Mouse (Mus musculus) hindbrain, embryonic 14.5 days (tissue): Measurements from ENCODE around the gene Resf1. TPM values are rescaled to one million over a fixed set of nuclear protein-coding genes. Genes with fewer than 3 reads are reported as not detected.

Experiments
- ATAC-seq: fragments of 200-750 bp; cut with Nextera tagmentation; 2 replicates; pipeline ENCODE4 v1.8.0; 2017; ENCODE audit warnings: moderate number of reproducible peaks, mild to moderate bottlenecking, moderate TSS enrichment, moderate library complexity; ENCODE audit not compliant: low FRiP score
- DNase-seq: peaks from one replicate; pipeline ENCODE4 v3.0.0-alpha.2; 2015; ENCODE audit warnings: low spot score
- H3K27ac ChIP-seq: fragments of 300-500 bp; sonication (generic); 2 replicates; pipeline ENCODE4 v1.5.1; 2014; ENCODE audit warnings: mild to moderate bottlenecking, moderate library complexity
- H3K27me3 ChIP-seq: fragments of 300-500 bp; sonication (generic); 2 replicates; pipeline ENCODE4 v1.6.1; 2014; ENCODE audit warnings: mild to moderate bottlenecking, low read length, mixed read lengths; ENCODE audit not compliant: control insufficient read depth, insufficient read depth
- H3K36me3 ChIP-seq: fragments of 300-500 bp; sonication (generic); replicated peaks from 2 replicates; pipeline ENCODE4 v1.6.1; 2014; ENCODE audit not compliant: control insufficient read depth, insufficient read depth
- H3K4me1 ChIP-seq: fragments of 300-500 bp; sonication (generic); replicated peaks from 2 replicates; pipeline ENCODE4 v1.6.1; 2014; ENCODE audit warnings: antibody characterized with exemption, low read length, mixed read lengths; ENCODE audit not compliant: control insufficient read depth, insufficient read depth
- H3K4me2 ChIP-seq: fragments of 300-500 bp; sonication (generic); replicated peaks from 2 replicates; pipeline ENCODE4 v1.6.1; 2014; ENCODE audit warnings: mild to moderate bottlenecking, moderate library complexity
- H3K4me3 ChIP-seq: fragments of 300-500 bp; sonication (generic); replicated peaks from 2 replicates; pipeline ENCODE4 v1.5.1; 2014; ENCODE audit warnings: mild to moderate bottlenecking, low read length
- H3K9ac ChIP-seq: fragments of 300-500 bp; sonication (generic); 2 replicates; pipeline ENCODE4 v1.6.1; 2014
- H3K9me3 ChIP-seq: fragments of 300-500 bp; sonication (generic); 2 replicates; pipeline ENCODE4 v1.6.1; 2016; ENCODE audit warnings: low read length; ENCODE audit not compliant: control insufficient read depth
- WGBS: fragments of 180-500 bp; shearing (Covaris S2); extraction: QIAGEN DNeasy Blood & Tissue Kit; methylation state at CpG from one replicate; pipeline ENCODE4 v1.1.7; 2014; 5-methylcytosine and 5-hydroxymethylcytosine counted together
- polyA plus RNA-seq: library from polyadenylated mRNA; unstranded; fragments of >200 nt; fragmentation: Nextera tagmentation; extraction: Ambion mirVana; gene quantifications from 2 replicates; pipeline ENCODE4 v1.2.1, GENCODE M21; 2014

Gene Resf1
- polyA plus RNA-seq, 1 experiment from 2014 or later = 30.0 TPM

DNA sequence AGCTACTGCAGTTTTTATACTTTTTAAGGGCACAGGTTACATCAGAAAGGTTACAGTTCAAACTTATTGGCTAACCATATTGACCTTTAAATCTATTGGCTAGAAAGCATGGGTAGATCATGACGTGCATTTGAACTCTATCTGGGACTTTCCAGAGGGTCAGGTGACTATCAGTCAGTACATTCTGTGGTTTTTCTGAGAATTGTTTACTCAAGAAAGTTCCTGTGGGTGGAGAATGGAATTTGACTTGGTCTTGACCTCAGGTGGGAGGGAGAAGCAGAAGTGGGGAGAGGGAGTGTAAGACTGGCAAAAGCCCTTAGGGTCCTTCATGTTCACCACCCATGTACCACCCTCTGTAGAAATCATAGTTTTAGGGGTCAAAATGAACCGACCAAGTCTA, 1.4 kb upstream of the Resf1 start:
- no peak for DNase-seq
- Histone ChIP-seq H3K36me3 (peaks cover 14% of the 10 kb centered on the region; the same call in 1 of the 2 replicates), H3K4me3 (no peak overlapping the region), H3K27me3 (no peaks in the 10 kb centered on the region), H3K4me1 (peaks cover 11% of the 10 kb centered on the region), H3K4me2 (no peak overlapping the region), H3K9ac (no peak overlapping the region), H3K27ac (no peak overlapping the region), H3K9me3 (no peaks in the 10 kb centered on the region)
- WGBS = 89% methylated on average over 2 of the region's 2 CpGs
- ATAC-seq = no peak

DNA sequence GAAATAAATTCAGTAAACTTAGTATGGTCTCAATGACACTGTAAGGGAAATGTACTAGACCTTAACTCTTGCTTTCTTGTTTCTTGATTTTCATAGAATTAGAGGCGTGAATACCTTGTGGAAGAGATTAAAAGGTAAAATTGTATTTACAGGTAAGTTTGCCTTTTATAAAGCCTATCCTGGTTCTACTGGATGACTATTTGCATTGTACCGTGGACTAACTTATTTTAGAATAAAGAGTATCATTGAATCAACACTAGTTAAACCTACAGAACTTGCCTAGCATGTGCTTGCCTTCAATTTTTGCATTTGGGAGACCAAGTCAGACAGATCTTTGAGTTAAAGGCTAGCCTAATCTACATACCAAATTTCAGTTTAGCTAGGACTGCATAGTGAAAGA, 1.0 kb downstream of the Resf1 start:
- WGBS = 65% methylated on average over 2 of the region's 2 CpGs
- ATAC-seq (no peak), DNase-seq (no peak)
- peak overlapping the region; percentile 85 for H3K4me3 ChIP-seq
- H3K36me3 ChIP-seq = peaks cover 24% of the 10 kb centered on the region
- H3K27ac ChIP-seq = peak overlapping the region; percentile 99; the same call in 1 of the 2 replicates
- H3K9me3 ChIP-seq = no peaks in the 10 kb centered on the region
- peak overlapping the region; percentile 97 for H3K9ac ChIP-seq
- H3K4me1 ChIP-seq = peaks cover 11% of the 10 kb centered on the region
- no peaks in the 10 kb centered on the region for H3K27me3 ChIP-seq
- peak overlapping the region; percentile 57 for H3K4me2 ChIP-seq

DNA sequence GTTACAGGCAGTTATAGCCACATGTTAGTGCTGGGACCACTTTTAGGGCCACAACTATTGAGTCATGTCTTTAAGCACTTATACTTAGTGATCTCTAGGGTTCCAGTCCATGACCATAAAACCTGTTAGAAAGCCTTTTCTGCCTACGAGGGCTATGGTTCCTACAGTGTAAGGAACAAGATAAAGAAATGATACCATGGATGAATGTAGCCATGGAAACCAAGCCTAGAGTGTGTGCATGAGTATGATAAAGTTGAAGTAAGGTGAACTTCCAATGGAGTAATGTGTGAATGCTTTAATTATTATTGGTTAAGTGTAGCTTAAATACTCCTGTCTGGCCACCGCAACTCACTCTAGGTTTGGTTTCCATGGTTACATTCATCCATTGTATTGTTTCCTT, 1.8 kb downstream of the Resf1 start:
- Histone ChIP-seq H3K4me2 (peak overlapping the region; percentile 57), H3K27me3 (no peaks in the 10 kb centered on the region), H3K27ac (no peak overlapping the region), H3K9ac (peak overlapping the region; percentile 97; the same call in 1 of the 2 replicates), H3K4me3 (0 out of 2 replicates have a peak overlapping the region, but pooled peaks have one; percentile 85), H3K9me3 (no peaks in the 10 kb centered on the region), H3K36me3 (peaks cover 31% of the 10 kb centered on the region), H3K4me1 (peaks cover 11% of the 10 kb centered on the region)
- WGBS = 82% methylated on average over 2 of the region's 2 CpGs
- DNase-seq = no peak
- no peak for ATAC-seq

DNA sequence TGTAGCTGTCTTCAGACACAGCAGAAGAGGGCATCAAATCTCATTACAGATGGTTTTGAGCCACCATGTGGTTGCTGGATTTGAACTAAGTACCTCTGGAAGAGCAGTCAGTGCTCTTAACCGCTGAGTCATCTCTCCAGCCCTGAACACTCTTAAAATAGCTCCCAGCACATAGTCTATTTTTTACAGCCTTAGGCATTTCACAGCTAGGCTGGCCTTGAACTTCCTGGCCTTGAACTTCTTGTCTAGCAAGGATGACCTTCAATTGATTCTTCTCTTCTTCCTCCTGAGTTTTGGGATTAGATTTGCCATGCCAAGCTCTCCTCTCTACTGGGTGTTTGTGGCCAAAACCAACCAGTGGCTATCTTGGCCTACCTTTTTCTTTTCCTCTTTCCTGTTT, 2.6 kb downstream of the Resf1 start:
- no peak for DNase-seq
- H3K9me3 ChIP-seq = no peaks in the 10 kb centered on the region
- WGBS = 86% methylated on average over 1 of the region's 1 CpGs
- no peak overlapping the region for H3K4me2 ChIP-seq
- H3K36me3 ChIP-seq = peaks cover 37% of the 10 kb centered on the region
- H3K27me3 ChIP-seq = no peaks in the 10 kb centered on the region
- no peak overlapping the region for H3K27ac ChIP-seq
- H3K4me1 ChIP-seq = peaks cover 11% of the 10 kb centered on the region
- no peak for ATAC-seq
- no peak overlapping the region for H3K4me3 ChIP-seq
- no peak overlapping the region for H3K9ac ChIP-seq

DNA sequence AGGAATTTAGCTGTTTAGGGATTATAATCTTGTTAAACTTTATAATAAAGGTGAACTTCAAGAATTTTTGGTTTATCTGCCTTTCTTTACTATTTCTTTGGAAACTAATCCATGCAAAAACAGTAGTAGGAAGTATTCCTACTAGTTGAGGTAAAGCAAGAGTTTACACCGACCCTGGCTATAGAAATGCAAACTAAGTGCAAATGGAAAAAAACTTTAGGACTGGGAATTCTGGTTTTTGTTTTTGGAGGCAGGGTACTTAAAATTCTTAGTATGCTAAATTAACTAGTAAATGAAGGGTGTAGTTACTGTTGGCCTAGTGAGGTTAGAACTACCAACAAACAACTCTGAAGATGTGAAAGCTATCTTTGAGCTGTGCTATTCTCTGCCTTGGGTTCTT, 3.0 kb downstream of the Resf1 start:
- Histone ChIP-seq H3K9me3 (no peaks in the 10 kb centered on the region), H3K27ac (no peak overlapping the region), H3K27me3 (no peaks in the 10 kb centered on the region), H3K4me1 (peaks cover 11% of the 10 kb centered on the region), H3K4me3 (no peak overlapping the region), H3K36me3 (peaks cover 42% of the 10 kb centered on the region), H3K9ac (no peak overlapping the region), H3K4me2 (no peak overlapping the region)
- WGBS = 70% methylated on average over 1 of the region's 1 CpGs
- ATAC-seq (no peak), DNase-seq (no peak)

DNA sequence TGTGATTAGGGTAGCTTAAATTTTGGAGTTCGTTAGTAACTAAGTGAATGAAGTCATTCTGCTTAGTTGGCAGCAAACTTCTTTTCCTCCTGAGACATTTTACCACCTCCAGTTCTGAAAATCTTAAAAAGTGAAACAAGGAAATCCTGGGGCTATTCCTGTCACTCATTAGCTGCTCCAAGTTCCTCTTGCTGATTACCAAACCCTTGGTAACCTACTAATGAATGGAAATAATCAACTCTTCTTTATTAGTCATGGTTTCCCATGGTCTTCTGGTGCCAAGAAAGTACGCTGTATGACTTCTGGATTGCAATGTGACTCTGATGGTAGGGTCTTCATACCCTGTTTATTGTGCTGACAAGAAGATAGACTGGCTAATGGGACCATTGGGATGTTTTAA, 5.7 kb downstream of the Resf1 start:
- Histone ChIP-seq H3K27ac (no peak overlapping the region), H3K27me3 (no peaks in the 10 kb centered on the region), H3K9ac (no peak overlapping the region), H3K9me3 (no peaks in the 10 kb centered on the region), H3K4me3 (no peak overlapping the region), H3K36me3 (peaks cover 64% of the 10 kb centered on the region), H3K4me2 (no peak overlapping the region), H3K4me1 (peaks cover 11% of the 10 kb centered on the region)
- WGBS = 87% methylated on average over 2 of the region's 2 CpGs
- ATAC-seq (no peak), DNase-seq (no peak)

DNA sequence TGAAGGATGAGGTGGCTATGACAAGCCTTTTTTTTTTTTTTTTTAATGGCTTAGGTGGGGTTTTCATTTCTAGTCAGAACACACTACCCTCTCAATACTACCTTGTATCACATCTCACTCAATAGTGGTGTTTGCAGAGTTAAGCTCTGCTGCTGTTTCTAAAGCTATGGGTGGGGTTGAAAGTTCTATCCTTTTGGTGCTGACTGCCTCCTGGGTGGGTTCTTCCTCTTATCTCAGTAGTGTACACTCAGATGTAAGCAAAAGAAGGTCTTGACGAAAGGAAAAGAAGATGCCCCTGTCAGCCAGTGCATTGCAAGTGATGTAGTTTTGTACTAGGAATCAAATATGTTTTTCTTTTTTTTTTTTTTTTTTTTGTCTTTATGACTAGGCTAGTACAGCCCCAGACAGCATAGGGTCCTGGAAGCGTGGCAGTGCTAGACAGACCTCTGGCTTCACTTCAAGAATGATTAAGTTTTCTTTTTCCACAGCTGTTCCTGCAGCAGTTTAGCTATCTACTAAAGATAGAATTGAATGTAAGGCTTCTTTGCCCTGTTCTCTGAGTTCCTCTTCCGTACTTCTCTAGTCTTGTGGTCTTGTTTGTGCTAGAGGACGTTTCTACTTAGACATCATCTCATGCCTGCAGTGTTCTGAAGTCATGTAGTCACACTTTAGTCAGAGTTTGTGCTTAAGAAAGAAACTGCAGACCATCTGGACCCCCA, 14.5 kb downstream of the Resf1 start:
- DNase-seq = no peak

DNA sequence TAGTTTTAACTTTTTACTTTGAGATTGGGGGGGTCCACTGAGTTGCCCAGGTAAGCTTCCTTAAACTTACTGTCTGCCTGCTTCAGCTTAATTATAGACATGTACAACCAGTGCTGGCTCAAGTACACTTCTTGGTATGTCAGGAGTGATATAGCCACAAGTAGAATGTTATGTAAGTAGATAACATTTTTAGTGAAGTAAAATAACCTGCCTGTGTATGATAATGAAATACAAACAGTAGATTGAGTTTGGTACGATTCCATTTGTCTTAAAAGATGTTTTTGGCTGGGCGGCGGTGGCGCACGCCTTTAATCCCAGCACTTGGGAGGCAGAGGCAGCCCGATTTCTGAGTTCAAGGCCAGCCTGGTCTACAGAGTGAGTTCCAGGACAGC, 15.0 kb downstream of the Resf1 start:
- Histone ChIP-seq H3K4me2 (no peak overlapping the region), H3K27ac (no peak overlapping the region), H3K27me3 (no peaks in the 10 kb centered on the region), H3K4me1 (no peaks in the 10 kb centered on the region), H3K36me3 (peaks cover 92% of the 10 kb centered on the region), H3K4me3 (no peak overlapping the region), H3K9me3 (0 out of 2 replicates have a peak, but pooled peaks cover 12% of the 10 kb centered on the region), H3K9ac (no peak overlapping the region)
- 98% methylated on average over 6 of the region's 6 CpGs for WGBS
- DNase-seq (no peak), ATAC-seq (no peak)

More for the DNA sequence above, 14.5 kb downstream of the Resf1 start:
- no peak for ATAC-seq
- H3K36me3 ChIP-seq = peaks cover 90% of the 10 kb centered on the region
- H3K9ac ChIP-seq = no peak overlapping the region
- no peak overlapping the region for H3K4me3 ChIP-seq
- H3K27ac ChIP-seq = no peak overlapping the region
- 0 out of 2 replicates have a peak, but pooled peaks cover 12% of the 10 kb centered on the region for H3K9me3 ChIP-seq
- H3K4me2 ChIP-seq = no peak overlapping the region
- no peaks in the 10 kb centered on the region for H3K4me1 ChIP-seq
- WGBS = 87% methylated on average over 4 of the region's 4 CpGs
- H3K27me3 ChIP-seq = no peaks in the 10 kb centered on the region

DNA sequence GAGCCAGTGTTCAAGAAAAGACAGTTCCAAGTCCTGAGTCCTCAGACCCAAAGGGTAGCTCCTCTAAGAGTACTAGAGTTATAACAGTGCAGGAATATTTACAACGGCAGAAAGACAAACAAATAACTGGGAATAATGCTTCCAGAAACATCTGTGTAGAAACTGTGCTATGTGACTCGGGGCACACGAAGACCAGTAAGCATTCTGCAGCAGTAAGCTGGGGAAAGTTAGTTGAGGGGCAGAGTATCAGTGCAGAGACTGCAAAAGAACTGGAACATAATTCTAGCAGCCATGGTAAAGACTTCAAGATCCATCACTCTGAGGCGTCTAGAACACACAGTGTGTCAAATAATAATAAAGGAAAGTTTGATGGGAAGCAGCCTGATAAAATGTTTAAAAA, 19.9 kb downstream of the Resf1 start:
- no peaks in the 10 kb centered on the region for H3K27me3 ChIP-seq
- no peak for ATAC-seq
- peaks cover 82% of the 10 kb centered on the region for H3K36me3 ChIP-seq
- H3K4me1 ChIP-seq = no peaks in the 10 kb centered on the region
- no peak overlapping the region for H3K9ac ChIP-seq
- no peak overlapping the region for H3K27ac ChIP-seq
- DNase-seq = no peak
- WGBS = 95% methylated on average over 4 of the region's 4 CpGs
- 0 out of 2 replicates have a peak, but pooled peaks cover 12% of the 10 kb centered on the region for H3K9me3 ChIP-seq
- no peak overlapping the region for H3K4me2 ChIP-seq
- H3K4me3 ChIP-seq = no peak overlapping the region
